Mouse (Mus musculus): ENCODE data around the gene Olfr1359.
"Not testable (repeated sequence)": the region's sequence is repeated elsewhere in the genome, so short reads cannot be mapped to it uniquely, and the experiment has no call there.

Gene Olfr1359

GRCm38 (mm10) chr13:21722993-21723836 is 25.3 kb downstream of the Olfr1359 start:
- DNase-seq (ENCODE audit: low spot score) = no peak

- no peak for DNase-seq (ENCODE audit: low spot score)
Measured at GRCm38 (mm10) chr13:21727948-21728572, 30.1 kb downstream of the Olfr1359 start.

DNA sequence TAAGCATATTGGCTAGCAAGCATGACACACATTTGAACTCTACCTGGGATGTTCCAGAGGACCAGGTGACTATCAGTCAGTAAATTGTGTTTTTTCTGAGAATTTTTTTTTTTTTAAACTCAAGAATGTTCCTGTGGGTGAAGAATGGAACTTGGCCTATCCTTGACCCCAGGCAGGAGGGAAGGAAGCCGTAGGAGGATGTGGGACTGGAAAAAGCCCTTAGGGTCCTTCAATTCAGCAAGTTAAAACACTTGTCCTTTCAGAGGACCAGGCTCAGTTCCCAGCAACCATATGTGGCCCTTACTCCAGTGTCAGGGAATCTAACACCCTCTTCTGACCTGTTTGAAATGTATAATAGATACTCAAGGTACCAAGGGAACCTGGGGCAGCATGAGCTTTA is 31.6 kb downstream of the Olfr1359 start:
- DNase-seq (ENCODE audit: low spot score) = no peak

DNA sequence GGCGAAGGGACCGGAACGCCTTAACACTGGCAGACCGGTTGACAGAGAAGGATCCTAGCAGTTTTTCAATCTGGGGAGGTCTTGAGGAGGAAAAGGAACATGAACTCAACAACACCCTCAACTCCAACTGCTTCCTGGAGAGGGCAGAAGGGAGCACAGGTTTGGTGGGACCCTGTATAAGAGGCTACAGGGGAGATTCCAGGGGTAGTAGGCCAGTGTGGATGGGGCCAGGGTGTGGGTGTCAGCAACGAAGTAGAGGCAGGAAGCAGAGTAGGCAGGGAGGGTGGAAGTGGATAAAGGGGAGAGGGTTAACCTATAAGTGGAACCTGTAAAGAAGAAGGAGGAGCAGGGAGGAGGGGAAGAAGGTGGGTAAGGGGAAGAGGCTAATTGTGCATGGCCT is 35.6 kb downstream of the Olfr1359 start:
- no peak for DNase-seq (ENCODE audit: low spot score)

- peak; percentile 73 for DNase-seq (ENCODE audit: low spot score)
Measured at GRCm38 (mm10) chr13:21734010-21734905, 36.3 kb downstream of the Olfr1359 start.

DNA sequence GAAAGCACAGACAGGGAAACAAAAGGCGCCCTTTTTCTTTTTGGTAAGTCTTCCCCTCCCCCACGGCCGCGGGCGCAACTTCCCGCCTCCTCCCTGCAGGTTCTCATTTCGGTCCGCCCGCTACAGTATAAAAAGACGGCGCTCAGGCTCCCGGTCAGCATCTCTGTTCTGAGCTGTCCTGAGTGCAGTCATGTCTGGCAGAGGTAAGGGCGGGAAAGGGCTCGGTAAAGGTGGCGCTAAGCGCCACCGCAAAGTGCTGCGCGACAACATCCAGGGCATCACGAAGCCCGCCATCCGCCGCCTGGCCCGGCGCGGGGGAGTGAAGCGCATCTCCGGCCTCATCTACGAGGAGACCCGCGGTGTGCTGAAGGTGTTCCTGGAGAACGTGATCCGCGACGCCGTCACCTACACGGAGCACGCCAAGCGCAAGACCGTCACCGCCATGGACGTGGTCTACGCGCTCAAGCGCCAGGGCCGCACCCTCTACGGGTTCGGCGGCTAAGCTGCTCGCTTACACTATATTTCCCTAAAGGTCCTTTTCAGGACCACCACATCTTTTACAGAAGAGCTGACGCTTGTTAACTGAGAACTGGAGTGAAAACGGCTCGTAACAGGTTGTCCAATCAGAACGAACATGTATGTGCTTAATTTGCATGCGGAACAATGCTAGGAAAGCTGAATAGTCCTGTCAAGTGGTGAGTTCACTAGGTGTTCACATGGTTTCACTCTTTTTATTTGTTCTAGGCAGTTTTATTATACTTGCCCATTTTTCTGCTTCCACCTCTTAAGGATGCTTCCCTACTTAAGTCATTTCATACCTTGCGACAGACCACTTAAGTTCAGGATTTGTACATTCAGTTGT is 37.2 kb downstream of the Olfr1359 start, which contains the start of gene Hist1h4j:
Hist1h4j (plus strand) TSS at position 159 of the 862 bp plus-strand sequence.
- peak; percentile 87 for DNase-seq (ENCODE audit: low spot score)

DNA sequence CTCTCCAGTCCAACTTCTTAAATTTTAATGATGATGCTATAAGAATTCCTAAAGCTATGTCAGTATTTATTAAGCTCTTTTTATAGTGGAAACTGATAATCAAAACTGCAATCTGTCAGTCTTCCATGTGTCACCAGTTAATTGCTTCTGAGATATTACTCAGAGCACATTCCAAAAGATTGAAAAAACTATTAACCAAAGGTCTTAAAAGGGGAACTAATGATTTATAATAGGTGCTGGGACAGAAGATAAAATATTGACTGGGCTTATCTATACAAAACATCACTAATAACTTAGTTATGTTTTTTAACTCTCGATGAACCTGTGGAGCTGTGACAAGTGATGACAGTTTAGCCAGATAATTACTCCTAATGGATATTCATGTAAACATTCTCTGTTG is 47.1 kb downstream of the Olfr1359 start:
- no peak for DNase-seq (ENCODE audit: low spot score)

DNA sequence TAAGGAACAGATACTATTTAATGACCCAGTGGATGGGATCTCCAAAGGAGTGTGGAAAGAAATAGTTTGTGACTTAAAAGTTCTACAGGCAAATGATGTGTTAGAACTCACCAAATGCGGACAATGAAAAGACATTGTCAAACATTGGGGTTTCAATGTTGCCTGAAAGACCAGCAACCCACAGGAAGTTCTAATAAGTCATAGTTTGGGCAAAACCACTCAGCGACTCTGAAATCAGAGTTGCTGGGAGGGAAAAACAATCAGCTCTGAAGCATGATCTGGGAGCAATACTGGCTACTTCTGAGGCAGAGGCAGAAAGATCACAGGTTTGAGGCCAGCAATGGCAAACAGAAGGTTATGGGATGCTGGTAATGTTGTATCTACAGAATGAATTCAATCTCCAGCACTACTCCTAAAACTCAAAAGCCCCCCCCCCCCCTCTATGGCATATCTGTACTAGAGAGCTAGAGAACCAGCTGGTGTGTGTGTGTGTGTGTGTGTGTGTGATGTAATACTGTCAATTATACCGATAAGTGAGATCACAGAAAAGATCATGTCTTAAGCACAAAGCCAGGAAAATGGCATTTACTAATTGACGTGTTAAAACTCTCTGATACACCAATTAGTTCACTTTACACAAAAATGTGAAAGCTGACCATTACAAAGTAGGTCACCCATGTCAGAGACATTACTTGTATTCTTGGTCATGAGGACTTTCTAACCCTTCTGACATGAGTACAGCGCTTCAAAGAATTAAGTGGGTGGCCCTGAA is 51.7 kb downstream of the Olfr1359 start:
- no peak for DNase-seq (ENCODE audit: low spot score)

GRCm38 (mm10) chr13:21750159-21751017 is 52.5 kb downstream of the Olfr1359 start, which contains the start of gene Hist1h4k:
Hist1h4k (minus strand) TSS chr13:21750505.
- DNase-seq (ENCODE audit: low spot score) = peak; percentile 92

- no peak for DNase-seq (ENCODE audit: low spot score)
Measured at GRCm38 (mm10) chr13:21751417-21751816, 53.5 kb downstream of the Olfr1359 start.

DNA sequence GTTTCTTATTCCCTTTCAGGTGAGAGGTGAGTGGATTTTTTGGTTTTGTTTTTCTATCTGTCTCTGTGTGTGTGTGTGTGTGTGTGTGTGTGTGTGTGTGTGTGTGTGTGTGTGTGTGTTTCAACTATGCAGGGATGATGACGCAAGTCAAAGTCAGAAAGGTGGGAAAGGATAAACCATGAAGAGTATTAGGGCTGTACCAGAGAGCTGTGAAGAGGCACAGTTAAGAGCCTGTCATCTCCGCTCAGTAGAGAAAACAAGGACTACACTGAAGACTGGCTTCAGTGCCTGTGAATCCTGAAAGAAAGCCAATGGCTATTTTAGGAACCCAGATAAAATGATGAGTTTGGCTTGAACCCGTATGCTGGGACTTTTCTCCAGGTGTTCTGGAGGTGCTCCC is 53.9 kb downstream of the Olfr1359 start:
- DNase-seq (ENCODE audit: low spot score) = no peak

GRCm38 (mm10) chr13:21752356-21752755 is 54.4 kb downstream of the Olfr1359 start:
- no peak for DNase-seq (ENCODE audit: low spot score)

DNA sequence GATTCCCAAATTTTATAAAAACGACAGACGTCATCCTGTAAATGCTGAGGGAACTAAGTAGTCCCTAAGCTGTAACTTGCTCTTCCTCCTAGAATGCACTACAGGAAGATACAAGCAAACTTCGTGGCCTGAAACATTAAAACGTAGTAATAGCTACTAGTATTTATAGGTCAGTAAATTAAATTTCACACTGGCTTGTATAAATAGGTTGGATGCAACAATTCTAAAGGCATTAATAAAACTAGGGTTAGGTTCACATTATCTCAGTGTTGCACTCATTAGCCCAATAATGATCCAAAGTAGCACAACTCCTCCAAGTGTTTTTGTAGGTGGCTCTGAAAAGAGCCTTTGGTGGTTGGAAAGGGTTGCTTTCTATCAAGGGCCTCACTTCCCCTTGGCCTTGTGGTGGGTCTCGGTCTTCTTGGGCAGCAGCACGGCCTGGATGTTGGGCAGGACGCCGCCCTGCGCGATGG is 55.2 kb downstream of the Olfr1359 start:
- no peak for DNase-seq (ENCODE audit: low spot score)

- DNase-seq (ENCODE audit: low spot score) = peak; percentile 55
Measured at GRCm38 (mm10) chr13:21753524-21754285, 55.8 kb downstream of the Olfr1359 start, which contains the start of the genes Hist1h2ak and Hist1h2bn. Hist1h2ak (minus strand) TSS chr13:21753827. Hist1h2bn (plus strand) TSS chr13:21754123.

DNA sequence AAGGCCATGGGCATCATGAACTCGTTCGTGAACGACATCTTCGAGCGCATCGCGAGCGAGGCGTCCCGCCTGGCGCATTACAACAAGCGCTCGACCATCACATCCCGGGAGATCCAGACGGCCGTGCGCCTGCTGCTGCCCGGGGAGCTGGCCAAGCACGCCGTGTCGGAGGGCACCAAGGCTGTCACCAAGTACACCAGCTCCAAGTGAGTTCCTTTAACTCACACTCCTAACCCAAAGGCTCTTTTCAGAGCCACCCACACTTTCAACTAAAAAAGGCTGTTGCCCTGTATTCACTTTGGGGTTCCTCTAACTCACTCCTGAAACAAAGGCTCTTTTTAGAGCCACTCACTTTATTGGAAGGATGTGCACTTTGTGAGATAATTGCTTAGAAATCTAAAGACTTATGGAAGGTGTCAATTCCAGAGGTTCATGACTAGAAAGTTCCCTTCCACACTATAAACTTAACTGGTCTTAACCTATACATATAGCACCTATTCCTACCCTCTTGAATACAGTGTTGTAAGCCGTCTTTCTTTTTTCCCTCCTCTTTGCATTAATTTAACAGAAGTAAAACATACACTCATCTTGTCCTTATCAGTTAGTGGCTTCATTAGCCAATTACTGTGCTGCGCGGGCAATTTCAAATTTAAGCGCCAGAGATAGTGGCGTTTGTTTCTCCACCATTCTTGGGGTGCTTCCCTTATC is 56.5 kb downstream of the Olfr1359 start:
- DNase-seq (ENCODE audit: low spot score) = not testable (repeated sequence)

GRCm38 (mm10) chr13:21755707-21756106 is 57.8 kb downstream of the Olfr1359 start:
- no peak for DNase-seq (ENCODE audit: low spot score)
